Mouse (Mus musculus) liver, adult 2 months (tissue): ENCODE measurements at regions not wholly inside any gene's neighbourhood (a gene's known extent, or its start where the extent isn't known, plus 50 kb on each side); places are given as distances from the start of the nearest gene placed in this dataset.

Experiments
- CTCF ChIP-seq: fragments of 200-500 bp; IDR thresholded peaks from 2 replicates; pipeline ENCODE4 v1.5.1; 2011; ENCODE audit warnings: low read depth, low read length, control low read depth
- POLR2A ChIP-seq: fragments of 200-500 bp; IDR thresholded peaks from 2 replicates; pipeline ENCODE4 v1.6.1; 2011; ENCODE audit warnings: low read length, control low read depth; ENCODE audit not compliant: insufficient read depth; ENCODE audit errors: extremely low read depth

DNA sequence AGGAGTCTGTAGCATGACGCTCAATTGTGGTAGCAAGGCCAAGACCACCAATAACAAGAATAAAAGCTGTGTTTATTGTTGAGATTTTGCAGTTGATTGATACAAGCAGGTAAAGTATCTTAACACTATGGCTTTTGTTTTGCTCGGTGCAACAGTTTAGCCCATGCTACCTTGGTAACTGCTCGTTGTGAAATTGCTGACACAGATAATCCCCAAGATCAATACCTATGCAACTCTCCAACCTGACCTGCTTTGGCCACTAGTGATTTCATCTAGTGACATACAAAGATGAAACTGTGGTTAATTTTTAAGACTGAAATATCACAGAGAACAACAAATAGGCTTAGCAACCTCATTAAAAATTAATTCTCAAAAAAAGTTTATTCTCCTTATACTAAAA is 85.2 kb upstream of the Kynu start:
- no peak for TF ChIP-seq CTCF
- TF ChIP-seq POLR2A, result 0 out of 2 replicates have a peak, but pooled peaks have one; percentile 1
